Mouse (Mus musculus): Measurements from ENCODE around the gene Gm11437. TPM values are rescaled to one million over a fixed set of nuclear protein-coding genes. Genes with fewer than 3 reads are reported as not detected.
A peak's percentile ranks its signal among the peaks of the same experiment; 100 is the strongest.

The Gm11437 gene
- total and polyA plus RNA-seq, 2 experiments from 2014 or later, result not detected

- no peaks in the 10 kb centered on the region for H3K36me3 ChIP-seq (ENCODE audit: insufficient read depth, low read length)
- H3K27ac ChIP-seq, result no peak overlapping the region
- no peak for TF ChIP-seq CTCF (IDR thresholded peaks at IDR 0.05; ENCODE audit: low read depth)
- no peak for ATAC-seq
- 78% methylated on average over 11 of the region's 11 CpGs for WGBS
- DNase-seq (ENCODE audit: low spot score), result no peak
- no peak overlapping the region for H3K4me3 ChIP-seq (ENCODE audit: low read length)
- H3K4me1 ChIP-seq (ENCODE audit: insufficient read depth, low read length), result no peaks in the 10 kb centered on the region
- no peaks in the 10 kb centered on the region for H3K9me3 ChIP-seq (ENCODE audit: low read length)
- no peak overlapping the region for H3K4me2 ChIP-seq (ENCODE audit: low read depth, low read length)
- H3K27me3 ChIP-seq (ENCODE audit: insufficient read depth, low read length), result no peaks in the 10 kb centered on the region
- H3K9ac ChIP-seq (replicated peaks; ENCODE audit: low read length), result no peak overlapping the region
These were observed 5.5 kb upstream of the Gm11437 start for GRCm38 (mm10) chr11:84172539-84173435.

GRCm38 (mm10) chr11:84168701-84169288 is 1.5 kb upstream of the Gm11437 start:
- no peak overlapping the region for H3K4me3 ChIP-seq (ENCODE audit: low read length)
- H3K27ac ChIP-seq, result no peak overlapping the region
- H3K27me3 ChIP-seq (ENCODE audit: insufficient read depth, low read length), result no peaks in the 10 kb centered on the region
- peak; percentile 66 for DNase-seq (ENCODE audit: low spot score)
- ATAC-seq, result peak; percentile 68
- H3K9me3 ChIP-seq (ENCODE audit: low read length), result no peaks in the 10 kb centered on the region
- no peaks in the 10 kb centered on the region for H3K36me3 ChIP-seq (ENCODE audit: insufficient read depth, low read length)
- peak; percentile 85 for TF ChIP-seq CTCF (IDR thresholded peaks at IDR 0.05; ENCODE audit: low read depth)
- H3K4me2 ChIP-seq (ENCODE audit: low read depth, low read length), result peak overlapping the region; percentile 31
- H3K9ac ChIP-seq (replicated peaks; ENCODE audit: low read length), result no peak overlapping the region
- no peaks in the 10 kb centered on the region for H3K4me1 ChIP-seq (ENCODE audit: insufficient read depth, low read length)
- WGBS, result 30% methylated on average over 7 of the region's 7 CpGs

- no peak for TF ChIP-seq CTCF (IDR thresholded peaks at IDR 0.05; ENCODE audit: low read depth)
- WGBS, result 51% methylated on average over 4 of the region's 4 CpGs
- Histone ChIP-seq H3K4me1 (ENCODE audit: insufficient read depth, low read length) (no peaks in the 10 kb centered on the region), H3K9me3 (ENCODE audit: low read length) (no peaks in the 10 kb centered on the region), H3K4me3 (ENCODE audit: low read length) (no peak overlapping the region), H3K9ac (replicated peaks; ENCODE audit: low read length) (no peak overlapping the region), H3K36me3 (ENCODE audit: insufficient read depth, low read length) (no peaks in the 10 kb centered on the region), H3K27ac (no peak overlapping the region), H3K4me2 (ENCODE audit: low read depth, low read length) (no peak overlapping the region), H3K27me3 (ENCODE audit: insufficient read depth, low read length) (no peaks in the 10 kb centered on the region)
- no peak for ATAC-seq
- no peak for DNase-seq (ENCODE audit: low spot score)
These were observed 2.7 kb downstream of the Gm11437 start for GRCm38 (mm10) chr11:84164561-84164960.

- no peak overlapping the region for H3K4me2 ChIP-seq (ENCODE audit: low read depth, low read length)
- TF ChIP-seq CTCF (IDR thresholded peaks at IDR 0.05; ENCODE audit: low read depth), result no peak
- H3K4me1 ChIP-seq (ENCODE audit: insufficient read depth, low read length), result no peaks in the 10 kb centered on the region
- H3K27ac ChIP-seq, result no peak overlapping the region
- H3K9ac ChIP-seq (replicated peaks; ENCODE audit: low read length), result no peak overlapping the region
- H3K36me3 ChIP-seq (ENCODE audit: insufficient read depth, low read length), result no peaks in the 10 kb centered on the region
- no peak for DNase-seq (ENCODE audit: low spot score)
- H3K4me3 ChIP-seq (ENCODE audit: low read length), result no peak overlapping the region
- 85% methylated on average over 6 of the region's 6 CpGs for WGBS
- no peaks in the 10 kb centered on the region for H3K9me3 ChIP-seq (ENCODE audit: low read length)
- no peaks in the 10 kb centered on the region for H3K27me3 ChIP-seq (ENCODE audit: insufficient read depth, low read length)
- ATAC-seq, result no peak
These were observed 3.2 kb downstream of the Gm11437 start for GRCm38 (mm10) chr11:84164123-84164522.

- Histone ChIP-seq H3K4me3 (ENCODE audit: low read length) (no peak overlapping the region), H3K27ac (no peak overlapping the region), H3K4me1 (ENCODE audit: insufficient read depth, low read length) (no peaks in the 10 kb centered on the region), H3K27me3 (ENCODE audit: insufficient read depth, low read length) (no peaks in the 10 kb centered on the region), H3K9me3 (ENCODE audit: low read length) (no peaks in the 10 kb centered on the region), H3K4me2 (ENCODE audit: low read depth, low read length) (no peak overlapping the region), H3K36me3 (ENCODE audit: insufficient read depth, low read length) (no peaks in the 10 kb centered on the region), H3K9ac (replicated peaks; ENCODE audit: low read length) (no peak overlapping the region)
- TF ChIP-seq CTCF (IDR thresholded peaks at IDR 0.05; ENCODE audit: low read depth), result no peak
- WGBS, result 91% methylated on average over 4 of the region's 4 CpGs
- DNase-seq (ENCODE audit: low spot score) (no peak), ATAC-seq (no peak)
These were observed 10.6 kb downstream of the Gm11437 start for GRCm38 (mm10) chr11:84156535-84157262.

GRCm38 (mm10) chr11:84150884-84151283 is 16.4 kb downstream of the Gm11437 start:
- H3K36me3 ChIP-seq (ENCODE audit: insufficient read depth, low read length), result no peaks in the 10 kb centered on the region
- H3K9ac ChIP-seq (replicated peaks; ENCODE audit: low read length), result no peak overlapping the region
- H3K27ac ChIP-seq, result no peak overlapping the region
- H3K4me2 ChIP-seq (ENCODE audit: low read depth, low read length), result no peak overlapping the region
- no peaks in the 10 kb centered on the region for H3K27me3 ChIP-seq (ENCODE audit: insufficient read depth, low read length)
- 76% methylated on average over 2 of the region's 2 CpGs for WGBS
- ATAC-seq (no peak), DNase-seq (ENCODE audit: low spot score) (peak; percentile 13)
- H3K9me3 ChIP-seq (ENCODE audit: low read length), result no peaks in the 10 kb centered on the region
- H3K4me3 ChIP-seq (ENCODE audit: low read length), result no peak overlapping the region
- TF ChIP-seq CTCF (IDR thresholded peaks at IDR 0.05; ENCODE audit: low read depth), result peak; percentile 36
- H3K4me1 ChIP-seq (ENCODE audit: insufficient read depth, low read length), result no peaks in the 10 kb centered on the region
